Mouse (Mus musculus): ENCODE measurements around the gene Ucn2. TPM values are rescaled to one million over a fixed set of nuclear protein-coding genes. Genes with fewer than 3 reads are reported as not detected.

Gene Ucn2
- polyA plus RNA-seq, 1 experiment = not detected

DNA sequence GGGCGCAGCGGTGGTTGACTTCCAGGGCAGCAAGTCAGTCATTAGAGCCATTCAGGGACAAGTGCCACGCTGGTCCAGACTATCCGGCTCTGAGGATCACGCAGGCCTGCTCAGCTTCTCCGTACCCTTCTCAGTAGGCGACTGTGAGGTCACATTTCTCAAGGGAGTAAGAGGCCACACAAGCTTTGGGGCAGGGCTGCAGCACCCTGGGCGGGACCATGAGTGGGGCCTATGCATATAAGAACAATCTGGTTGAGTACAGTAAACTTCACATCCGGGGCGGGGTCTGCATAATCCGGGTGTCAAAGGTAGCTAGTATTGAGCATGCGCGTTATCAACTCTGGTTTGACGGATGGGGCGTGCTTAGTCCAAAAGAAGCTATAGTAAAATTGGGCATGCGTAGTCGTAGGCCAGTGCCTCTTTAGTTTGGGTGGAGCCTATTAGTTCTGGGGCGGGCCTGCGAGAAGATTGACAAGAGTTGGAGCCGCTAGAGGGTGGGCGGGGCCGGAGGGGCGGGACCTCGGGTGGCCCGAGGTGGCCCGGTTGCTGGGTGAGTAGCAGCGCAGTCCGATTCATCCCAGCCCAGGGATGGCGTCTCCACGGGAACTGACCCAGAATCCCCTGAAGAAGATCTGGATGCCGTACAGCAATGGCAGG, 5.7 kb downstream of the Ucn2 start, which contains the start of gene Pfkfb4:
TSS of gene Pfkfb4 (plus strand) at position 351 of the 657 bp plus-strand sequence.
- TF ChIP-seq POLR2A (IDR thresholded peaks at IDR 0.05; ENCODE audit: borderline replicate concordance, low read depth, low read length) (peak; percentile 88), CTCF (IDR thresholded peaks at IDR 0.05; ENCODE audit: low read depth, low read length) (no peak)
- peak within 1 kb of the TSS; percentile 96 for H3K27ac ChIP-seq (ENCODE audit: insufficient read depth, low read depth, low read length)
- peaks cover 52% of the 10 kb centered on the region for H3K4me1 ChIP-seq (ENCODE audit: control insufficient read depth, insufficient read depth, low read length)

DNA sequence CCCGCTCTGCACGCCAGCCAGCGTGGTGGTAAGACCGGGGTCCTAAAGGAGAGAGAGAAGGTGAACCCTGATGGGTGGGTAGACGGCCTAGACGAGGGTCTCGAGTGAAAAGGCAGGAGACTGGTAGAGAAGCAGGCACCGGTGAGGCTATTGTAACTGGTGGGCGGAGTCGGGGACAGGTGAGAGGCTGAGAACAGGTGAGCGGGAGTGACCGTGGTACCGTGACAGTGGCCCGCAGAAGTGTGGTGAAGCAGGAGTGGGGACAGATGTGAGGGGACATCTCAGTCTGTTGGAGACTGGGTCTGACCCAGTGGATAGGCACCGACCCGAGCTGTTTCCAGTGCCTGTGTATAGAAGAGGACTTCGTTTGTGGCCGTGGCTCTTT, 6.3 kb downstream of the Ucn2 start:
- H3K4me1 ChIP-seq (ENCODE audit: control insufficient read depth, insufficient read depth, low read length) = peaks cover 56% of the 10 kb centered on the region
- H3K4me3 ChIP-seq (ENCODE audit: insufficient read depth, low read length) = peak overlapping the region; percentile 86
- TF ChIP-seq POLR2A (IDR thresholded peaks at IDR 0.05; ENCODE audit: borderline replicate concordance, low read depth, low read length) (no peak), CTCF (IDR thresholded peaks at IDR 0.05; ENCODE audit: low read depth, low read length) (no peak)
- peak overlapping the region; percentile 41 for H3K27ac ChIP-seq (ENCODE audit: insufficient read depth, low read depth, low read length)

More for the DNA sequence above, 5.7 kb downstream of the Ucn2 start, which contains the start of gene Pfkfb4:
- H3K4me3 ChIP-seq (ENCODE audit: insufficient read depth, low read length) = peak within 1 kb of the TSS; percentile 86

DNA sequence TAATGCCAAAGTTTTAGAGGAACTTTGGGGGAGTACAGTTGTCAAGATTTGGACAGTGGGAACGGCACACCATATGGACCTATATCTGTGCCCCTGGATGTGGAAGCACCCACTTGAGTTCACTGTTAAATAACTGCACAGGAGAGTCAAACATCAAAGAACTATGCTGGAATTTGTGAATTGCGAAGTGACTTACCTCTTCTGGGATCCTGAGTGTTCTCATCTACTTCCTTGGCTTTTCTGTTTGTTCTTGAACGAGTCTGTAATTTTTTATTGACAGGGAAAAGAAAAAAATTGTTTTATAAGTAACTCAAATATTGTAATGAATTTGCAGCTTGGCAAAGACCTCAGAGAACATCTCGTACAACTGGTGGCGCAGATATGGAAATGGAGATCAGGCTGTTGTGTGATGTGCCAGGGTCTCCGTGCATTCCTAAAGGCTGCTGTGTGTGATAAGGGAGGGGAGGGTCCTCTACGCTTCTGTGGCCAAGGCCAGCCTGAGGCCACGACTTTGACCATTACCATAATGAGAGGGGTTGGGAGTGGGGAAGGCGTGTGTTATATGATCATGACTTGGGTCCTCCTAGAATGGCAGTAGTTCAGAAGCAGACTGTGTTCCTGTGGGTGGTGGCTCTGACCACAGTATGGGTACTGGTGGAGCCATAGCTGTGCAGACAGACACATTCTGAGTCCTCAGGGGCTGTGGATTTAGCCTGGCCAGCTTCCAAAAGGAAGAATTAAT, 7.0 kb downstream of the Ucn2 start:
- H3K27ac ChIP-seq (ENCODE audit: insufficient read depth, low read depth, low read length) = no peak overlapping the region
- H3K4me1 ChIP-seq (ENCODE audit: control insufficient read depth, insufficient read depth, low read length) = peaks cover 58% of the 10 kb centered on the region
- TF ChIP-seq CTCF (IDR thresholded peaks at IDR 0.05; ENCODE audit: low read depth, low read length) (no peak), POLR2A (IDR thresholded peaks at IDR 0.05; ENCODE audit: borderline replicate concordance, low read depth, low read length) (no peak)
- peak overlapping the region; percentile 86 for H3K4me3 ChIP-seq (ENCODE audit: insufficient read depth, low read length)

DNA sequence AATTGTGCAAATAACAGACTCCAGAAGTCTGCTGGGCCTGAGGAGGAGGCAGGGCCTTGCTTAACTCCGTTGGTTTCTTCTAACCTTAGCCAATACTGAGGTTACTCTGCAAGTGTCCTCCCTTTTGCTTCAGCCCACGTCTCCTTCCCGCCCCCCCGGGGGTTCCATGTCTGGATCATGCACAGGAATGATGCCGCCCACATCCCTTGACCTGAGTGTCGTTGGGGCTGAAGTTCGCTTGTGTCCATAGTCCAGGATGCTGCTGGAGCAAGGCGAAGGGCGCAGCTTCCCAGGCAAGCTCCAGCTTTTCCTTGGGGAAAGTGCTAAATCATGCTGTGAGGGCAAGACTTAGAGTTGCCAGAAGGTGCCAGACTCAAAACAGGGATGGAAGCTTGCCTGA, 10.6 kb downstream of the Ucn2 start:
- Histone ChIP-seq H3K4me1 (ENCODE audit: control insufficient read depth, insufficient read depth, low read length) (peaks cover 55% of the 10 kb centered on the region), H3K27ac (ENCODE audit: insufficient read depth, low read depth, low read length) (no peak overlapping the region), H3K4me3 (ENCODE audit: insufficient read depth, low read length) (no peak overlapping the region)
- TF ChIP-seq CTCF (IDR thresholded peaks at IDR 0.05; ENCODE audit: low read depth, low read length) = no peak
- no peak for TF ChIP-seq POLR2A (IDR thresholded peaks at IDR 0.05; ENCODE audit: borderline replicate concordance, low read depth, low read length)

DNA sequence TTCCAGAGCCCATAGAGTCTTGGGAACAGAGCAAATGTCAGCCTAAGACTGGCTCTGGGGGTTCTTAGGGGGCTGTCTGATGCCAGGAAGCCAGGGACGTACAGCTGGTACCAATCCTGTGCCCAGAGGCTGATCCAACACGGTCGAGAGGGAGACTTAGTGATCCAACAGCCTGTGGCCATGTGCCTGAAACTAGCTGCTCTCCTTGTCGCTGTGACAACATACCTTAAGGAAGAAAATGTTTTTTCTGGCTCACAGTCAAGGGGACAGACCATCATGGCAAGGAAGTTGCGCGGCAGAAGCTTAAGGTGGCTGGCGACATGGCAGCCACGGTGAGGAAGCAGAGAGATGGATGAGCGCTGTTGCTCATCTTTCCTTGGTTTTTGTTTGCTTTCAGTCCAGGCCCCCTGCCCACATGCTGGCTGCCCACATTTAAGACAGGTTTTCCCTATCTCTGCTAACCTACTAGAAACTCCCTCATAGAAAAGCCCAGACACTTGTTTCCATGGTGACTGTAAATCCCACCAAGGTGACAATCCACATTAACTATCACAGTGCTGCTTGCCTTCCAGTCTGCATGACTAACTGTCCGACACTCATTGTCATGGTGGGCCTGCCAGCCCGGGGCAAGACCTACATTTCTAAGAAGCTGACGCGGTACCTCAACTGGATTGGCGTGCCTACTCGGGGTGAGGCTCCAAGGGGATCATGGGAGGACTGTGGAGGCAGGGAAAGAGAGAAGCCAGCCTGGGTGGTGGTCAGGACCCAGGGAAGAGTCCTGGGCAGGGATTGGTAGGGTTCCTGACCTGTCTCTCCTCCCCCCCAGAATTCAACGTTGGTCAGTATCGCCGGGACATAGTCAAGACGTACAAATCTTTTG, 12.7 kb downstream of the Ucn2 start:
- TF ChIP-seq POLR2A (IDR thresholded peaks at IDR 0.05; ENCODE audit: borderline replicate concordance, low read depth, low read length) (no peak), CTCF (IDR thresholded peaks at IDR 0.05; ENCODE audit: low read depth, low read length) (no peak)
- peaks cover 46% of the 10 kb centered on the region for H3K4me1 ChIP-seq (ENCODE audit: control insufficient read depth, insufficient read depth, low read length)
- H3K27ac ChIP-seq (ENCODE audit: insufficient read depth, low read depth, low read length) = peak overlapping the region; percentile 85
- H3K4me3 ChIP-seq (ENCODE audit: insufficient read depth, low read length) = peak overlapping the region; percentile 22

DNA sequence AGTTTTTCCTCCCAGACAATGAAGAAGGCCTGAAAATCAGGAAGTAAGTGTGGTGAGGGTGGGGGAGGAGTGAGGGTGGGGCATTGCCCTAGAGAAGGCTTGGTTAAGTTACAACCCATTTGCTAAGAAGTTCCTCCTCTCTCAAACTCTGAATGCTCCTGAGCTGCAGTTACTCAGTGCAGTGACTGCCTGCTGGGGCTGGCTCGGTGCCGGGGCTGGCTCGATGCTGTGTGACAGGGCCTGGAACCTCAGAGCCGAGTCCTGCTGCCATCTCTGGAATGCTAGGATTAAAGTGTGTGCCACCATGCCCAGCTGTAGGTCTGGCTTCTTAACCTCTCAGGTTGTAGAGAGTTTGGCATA, 13.3 kb downstream of the Ucn2 start:
- peaks cover 46% of the 10 kb centered on the region for H3K4me1 ChIP-seq (ENCODE audit: control insufficient read depth, insufficient read depth, low read length)
- peak overlapping the region; percentile 85 for H3K27ac ChIP-seq (ENCODE audit: insufficient read depth, low read depth, low read length)
- H3K4me3 ChIP-seq (ENCODE audit: insufficient read depth, low read length) = peak overlapping the region; percentile 22; the same call in 1 of the 2 replicates
- TF ChIP-seq CTCF (IDR thresholded peaks at IDR 0.05; ENCODE audit: low read depth, low read length) (no peak), POLR2A (IDR thresholded peaks at IDR 0.05; ENCODE audit: borderline replicate concordance, low read depth, low read length) (no peak)

DNA sequence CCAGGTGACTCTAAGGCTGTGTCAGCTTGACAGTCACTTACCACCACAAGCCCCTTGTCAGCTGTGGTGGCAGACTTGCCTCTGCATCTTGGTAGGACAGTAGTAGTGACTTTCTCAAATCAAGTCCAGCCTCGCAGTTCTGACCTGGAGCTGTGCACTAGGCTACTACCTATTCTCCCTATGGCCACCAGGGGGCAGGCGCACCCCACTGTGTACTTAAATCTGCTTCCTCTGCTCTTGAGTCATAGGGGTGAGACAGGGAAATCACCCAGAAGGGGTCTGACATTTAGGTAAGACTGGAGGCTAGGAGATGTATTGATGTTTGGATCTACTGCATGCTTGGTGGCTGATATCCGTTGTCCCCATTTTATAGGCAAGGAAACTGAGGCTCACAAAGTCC, 14.9 kb downstream of the Ucn2 start:
- Histone ChIP-seq H3K27ac (ENCODE audit: insufficient read depth, low read depth, low read length) (no peak overlapping the region), H3K4me3 (ENCODE audit: insufficient read depth, low read length) (no peak overlapping the region), H3K4me1 (ENCODE audit: control insufficient read depth, insufficient read depth, low read length) (peaks cover 35% of the 10 kb centered on the region)
- TF ChIP-seq POLR2A (IDR thresholded peaks at IDR 0.05; ENCODE audit: borderline replicate concordance, low read depth, low read length) = no peak
- peak; percentile 94 for TF ChIP-seq CTCF (IDR thresholded peaks at IDR 0.05; ENCODE audit: low read depth, low read length)

DNA sequence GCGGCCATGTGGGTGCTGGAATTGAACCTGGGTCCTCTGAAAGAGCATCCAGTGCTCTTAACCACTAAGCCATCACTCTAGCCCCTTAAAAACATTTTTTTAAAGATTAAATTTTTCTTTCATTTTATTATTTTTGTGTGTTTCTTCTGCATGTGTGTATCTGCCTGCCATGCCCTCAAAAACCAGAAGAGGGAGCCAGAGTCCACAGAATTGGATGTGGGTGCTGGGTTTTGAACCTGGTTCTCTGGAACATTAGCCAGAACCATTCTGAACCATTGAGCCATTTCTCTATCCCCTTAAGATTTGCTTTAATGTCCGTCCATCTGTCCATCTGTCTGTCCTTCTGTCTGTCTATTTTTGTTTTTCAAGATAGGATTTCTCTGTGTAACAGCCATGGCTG, 17.4 kb downstream of the Ucn2 start:
- TF ChIP-seq CTCF (IDR thresholded peaks at IDR 0.05; ENCODE audit: low read depth, low read length) = no peak
- TF ChIP-seq POLR2A (IDR thresholded peaks at IDR 0.05; ENCODE audit: borderline replicate concordance, low read depth, low read length) = no peak
- no peak overlapping the region for H3K27ac ChIP-seq (ENCODE audit: insufficient read depth, low read depth, low read length)
- H3K4me3 ChIP-seq (ENCODE audit: insufficient read depth, low read length) = no peak overlapping the region
- H3K4me1 ChIP-seq (ENCODE audit: control insufficient read depth, insufficient read depth, low read length) = peaks cover 18% of the 10 kb centered on the region

DNA sequence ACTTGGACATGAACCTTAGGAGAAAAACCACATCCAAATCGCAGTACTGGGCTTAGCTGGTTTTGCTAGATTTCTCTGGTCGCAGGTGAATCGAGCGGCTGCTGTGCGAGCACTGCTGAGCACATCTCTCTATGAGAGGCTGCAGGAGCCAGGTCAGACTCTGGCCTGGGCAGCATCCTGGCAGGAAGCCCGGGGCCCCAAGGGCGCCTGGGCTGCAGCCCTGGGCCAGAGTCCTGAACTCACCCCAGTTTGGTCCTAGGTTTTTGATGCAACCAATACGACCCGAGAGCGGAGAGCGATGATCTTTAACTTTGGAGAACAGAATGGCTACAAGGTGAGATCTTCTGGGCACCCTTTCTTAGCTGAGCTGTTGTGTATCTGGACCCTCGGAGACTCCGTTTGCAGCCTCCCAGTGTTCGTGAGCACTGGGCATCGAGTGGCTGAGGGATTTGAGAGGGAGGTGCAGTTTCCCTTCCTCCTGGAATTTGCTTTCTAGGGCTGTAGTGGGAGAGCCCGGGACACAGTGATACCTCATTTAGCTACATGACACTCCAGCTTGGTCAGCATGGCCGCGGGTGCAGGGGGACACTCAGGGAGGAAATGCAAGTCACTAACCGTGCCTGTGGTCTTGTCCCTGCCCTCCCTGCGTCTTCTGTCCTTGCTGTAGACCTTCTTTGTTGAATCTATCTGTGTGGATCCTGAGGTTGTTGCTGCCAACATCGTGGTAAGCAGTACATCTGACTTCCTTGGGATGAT, 21.4 kb downstream of the Ucn2 start:
- Histone ChIP-seq H3K27ac (ENCODE audit: insufficient read depth, low read depth, low read length) (no peak overlapping the region), H3K4me3 (ENCODE audit: insufficient read depth, low read length) (no peak overlapping the region), H3K4me1 (ENCODE audit: control insufficient read depth, insufficient read depth, low read length) (no peaks in the 10 kb centered on the region)
- no peak for TF ChIP-seq POLR2A (IDR thresholded peaks at IDR 0.05; ENCODE audit: borderline replicate concordance, low read depth, low read length)
- TF ChIP-seq CTCF (IDR thresholded peaks at IDR 0.05; ENCODE audit: low read depth, low read length) = no peak
